Mouse (Mus musculus) hindbrain, embryonic 10.5 days (tissue): ENCODE measurements around the gene Ccr5. TPM values are rescaled to one million over a fixed set of nuclear protein-coding genes. Genes with fewer than 3 reads are reported as not detected.

Source experiments
- polyA plus RNA-seq: library from polyadenylated mRNA; unstranded; fragments of >200 nt; fragmentation: Nextera tagmentation; extraction: Ambion mirVana; gene quantifications from 2 replicates; pipeline ENCODE4 v1.2.1, GENCODE M21; 2016

Gene Ccr5
- polyA plus RNA-seq, 1 experiment from 2014 or later: 0.76 TPM

Other genes starting within 250 kb of the Ccr5 start
- 0.90 and 1.0 TPM in 2 replicates for gene Ccr1, start 152.9 kb upstream of the Ccr5 start, polyA plus RNA-seq
- gene Ccr1l1, start 143.1 kb upstream of the Ccr5 start, polyA plus RNA-seq: not detected in 2 replicates
- gene Ccr3, start 99.6 kb upstream of the Ccr5 start, polyA plus RNA-seq: not detected in 2 replicates
- gene Ccr2, start 19.6 kb upstream of the Ccr5 start, polyA plus RNA-seq: 0.05 and 0.09 TPM in 2 replicates
- 5.2 and 9.3 TPM in 2 replicates for gene 2010315B03Rik, start 191.2 kb downstream of the Ccr5 start, polyA plus RNA-seq